9 mouse cellular contexts compared by ENCODE assay signal in the genomic region with DNA sequence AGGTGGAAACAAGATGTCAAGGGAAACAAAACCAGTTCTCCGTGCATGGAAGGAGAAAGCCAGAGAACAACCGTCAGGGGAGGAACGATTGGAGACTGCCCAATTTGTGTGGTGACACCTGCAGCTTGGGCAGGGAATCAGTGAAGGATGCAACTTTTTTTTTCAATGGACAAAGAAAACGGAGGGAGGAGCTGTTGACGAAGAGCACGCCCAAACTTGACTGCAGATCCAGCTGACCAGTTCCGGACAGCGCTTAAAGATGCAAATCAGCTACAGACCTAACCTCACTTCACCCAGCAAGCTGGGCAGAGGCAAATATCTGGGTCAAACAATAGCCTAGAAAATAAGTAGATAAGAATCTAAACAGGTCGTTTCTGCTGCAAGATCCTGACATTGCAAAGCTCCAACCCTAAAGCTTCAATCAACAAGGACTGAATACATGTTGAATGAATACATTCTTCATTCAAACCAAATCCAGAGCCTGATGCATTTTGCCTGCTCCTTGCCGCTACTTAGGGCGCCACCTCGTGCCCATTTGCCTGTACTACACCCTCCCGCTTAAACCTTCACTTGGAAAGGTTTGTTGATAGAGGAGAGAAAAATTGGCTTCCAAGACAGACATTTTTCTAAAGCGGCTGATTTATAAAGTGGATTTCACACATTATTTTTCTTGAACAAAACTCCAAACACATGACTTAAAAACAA.
DNase-seq lines count a peak whose midpoint lies in the region; ATAC-seq and TF ChIP-seq lines count a peak whose summit lies in the region.
"Had no signal": no experiment of that assay in that cellular context is flagged by ENCODE, and none has a peak within 500 bp of the region (broad histone marks: within the 10 kb centered on the region; RNA-seq: fewer than 3 reads in every experiment).

No protein-coding gene starts in this region.

- H3K4me3 ChIP-seq in heart, adult 2 months: no peak overlapping the region
- H3K4me3 ChIP-seq in heart, embryonic 11.5 days (ENCODE audit: low read depth, low read length): no peak overlapping the region
- H3K4me3 ChIP-seq in gastrocnemius, adult 2 months: 0 out of 2 replicates have a peak overlapping the region, but pooled peaks have one; percentile 30
- no peak overlapping the region for H3K4me3 ChIP-seq in limb, embryonic 11.5 days (ENCODE audit: low read depth, low read length)
- H3K4me3 ChIP-seq: neural tube, embryonic 12.5 days had no signal

- H3K4me1 ChIP-seq in heart, adult 2 months (ENCODE audit: control insufficient read depth, insufficient read depth, low read length): no peaks in the 10 kb centered on the region
- H3K4me1 ChIP-seq in heart, embryonic 11.5 days (ENCODE audit: control insufficient read depth, insufficient read depth, low read length): 0 out of 2 replicates have a peak, but pooled peaks cover under 1% of the 10 kb centered on the region
- peaks cover 14% of the 10 kb centered on the region; the same call in 1 of the 2 replicates for H3K4me1 ChIP-seq in limb, embryonic 11.5 days (ENCODE audit: control insufficient read depth, insufficient read depth, low read length)

- no peaks in the 10 kb centered on the region for H3K9me3 ChIP-seq in heart, embryonic 11.5 days (replicated peaks; ENCODE audit: control insufficient read depth, low read length)
- H3K9me3 ChIP-seq in limb, embryonic 11.5 days (ENCODE audit: control insufficient read depth, low read length): no peaks in the 10 kb centered on the region
- H3K9me3 ChIP-seq: neural tube, embryonic 12.5 days had no signal

- 13% methylated on average over 14 of the region's 14 CpGs for WGBS in heart, adult 2 months
- 13% methylated on average over 14 of the region's 14 CpGs for WGBS in heart, embryonic 11.5 days (ENCODE audit: insufficient replicate concordance)
- 15% methylated on average over 14 of the region's 14 CpGs for WGBS in limb, embryonic 11.5 days

- TF ChIP-seq CTCF in heart, adult 2 months (IDR thresholded peaks at IDR 0.05): no peak; the same call in 1 of the 2 replicates
- peak; percentile 99 for TF ChIP-seq CTCF in gastrocnemius, adult 2 months (IDR thresholded peaks at IDR 0.05)

- no peak overlapping the region for H3K27ac ChIP-seq in heart, adult 2 months
- H3K27ac ChIP-seq in heart, embryonic 11.5 days (ENCODE audit: low read depth, low read length): no peak overlapping the region
- H3K27ac ChIP-seq in gastrocnemius, adult 2 months: no peak overlapping the region
- no peak overlapping the region for H3K27ac ChIP-seq in limb, embryonic 11.5 days (replicated peaks; ENCODE audit: low read depth, low read length)
- H3K27ac ChIP-seq: neural tube, embryonic 12.5 days had no signal

- no peak overlapping the region for H3K9ac ChIP-seq in heart, adult 2 months (ENCODE audit: low read depth, low read length)
- H3K9ac ChIP-seq in heart, embryonic 11.5 days (ENCODE audit: low read depth, low read length): no peak overlapping the region
- H3K9ac ChIP-seq in limb, embryonic 11.5 days (ENCODE audit: low read length): no peak overlapping the region
- H3K9ac ChIP-seq: neural tube, embryonic 12.5 days had no signal

- TF ChIP-seq POLR2A in heart, adult 2 months (IDR thresholded peaks at IDR 0.05; ENCODE audit: insufficient read depth, low read depth, low read length): no peak

- intact Hi-C loops in heart, adult 2 months (cut with DNase I): loop anchor here (2.0 to 10.0 kb wide), 5 partner anchors 244 to 468 kb away; no protein-coding TSS in a partner anchor
- intact Hi-C loops in gastrocnemius, adult 2 months (cut with DNase I): loop anchor here (2.0 to 5.0 kb wide), 3 partner anchors 241 to 460 kb away; a partner anchor contains a TSS

- H3K27me3 ChIP-seq in heart, adult 2 months (ENCODE audit: control insufficient read depth, insufficient read depth, low read length): no peaks in the 10 kb centered on the region
- H3K27me3 ChIP-seq in heart, embryonic 11.5 days (ENCODE audit: control insufficient read depth, insufficient read depth, low read length): peaks cover 3% of the 10 kb centered on the region; the same call in 1 of the 2 replicates
- no peaks in the 10 kb centered on the region for H3K27me3 ChIP-seq in limb, embryonic 11.5 days (ENCODE audit: control insufficient read depth, insufficient read depth, low read length)
- H3K27me3 ChIP-seq: neural tube, embryonic 12.5 days had no signal

- no peaks in the 10 kb centered on the region for H3K79me2 ChIP-seq in heart, adult 2 months (replicated peaks; ENCODE audit: control insufficient read depth, insufficient read depth, low read length)

- H3K36me3 ChIP-seq in heart, adult 2 months (ENCODE audit: control insufficient read depth, insufficient read depth, low read length): no peaks in the 10 kb centered on the region
- H3K36me3 ChIP-seq in heart, embryonic 11.5 days (ENCODE audit: control insufficient read depth, insufficient read depth, low read length): no peaks in the 10 kb centered on the region
- no peaks in the 10 kb centered on the region for H3K36me3 ChIP-seq in limb, embryonic 11.5 days (ENCODE audit: control insufficient read depth, insufficient read depth, low read length)
- H3K36me3 ChIP-seq: neural tube, embryonic 12.5 days had no signal

- no peak overlapping the region for H3K4me2 ChIP-seq in heart, embryonic 11.5 days
- H3K4me2 ChIP-seq in limb, embryonic 11.5 days (ENCODE audit: low read depth, severe bottlenecking): no peak overlapping the region
- H3K4me2 ChIP-seq: neural tube, embryonic 12.5 days had no signal

- ATAC-seq in heart, embryonic 11.5 days (replicated peaks; ENCODE audit: insufficient number of reproducible peaks, low FRiP score, low TSS enrichment): no peak
- no peak for ATAC-seq in limb, embryonic 11.5 days (ENCODE audit: insufficient number of reproducible peaks, low FRiP score, low TSS enrichment, low read depth)

- peak; percentile 93 for TF ChIP-seq EP300 in heart, adult 2 months (IDR thresholded peaks at IDR 0.05; ENCODE audit: insufficient read depth, low read depth, low read length)

- DNase-seq in heart, adult 2 months: peak; percentile 72 to 88
- peak; percentile 96 to 98 for DNase-seq in cerebellum, postnatal 10 days
- DNase-seq in gastrocnemius, adult 2 months: peak; percentile 86
- peak; percentile 89 for DNase-seq in kidney, adult 9 months
- DNase-seq in limb, embryonic 11.5 days (ENCODE audit: low spot score): peak; percentile 92
- peak; percentile 73 to 78 for DNase-seq in natural killer cell, adult 2 months (ENCODE audit: low spot score in 2 of 2)
- DNase-seq in spleen, postnatal 4 days (ENCODE audit: low spot score in 2 of 2): peak; percentile 80 to 94
